In genomic region chr2:91324761-91325421, GRCm38 (mm10) we compare ENCODE assay signal across 8 mouse cellular contexts.
DNase-seq lines count a peak whose midpoint lies in the region; ATAC-seq and TF ChIP-seq lines count a peak whose summit lies in the region.

No protein-coding gene starts in this region.

- H3K27ac ChIP-seq in kidney, adult 2 months (ENCODE audit: insufficient read depth, low read depth, low read length) = no peak overlapping the region
- H3K27ac ChIP-seq in forebrain, embryonic 12.5 days = peak overlapping the region; percentile 76
- H3K27ac ChIP-seq in midbrain, postnatal 0 days (ENCODE audit: low read depth, low read length) = peak overlapping the region; percentile 77

- no peak for TF ChIP-seq POLR2A in kidney, adult 2 months (IDR thresholded peaks at IDR 0.05; ENCODE audit: low read depth, low read length)

- peak; percentile 45; the same call in 1 of the 2 replicates for ATAC-seq in forebrain, embryonic 12.5 days (ENCODE audit: low FRiP score)
- 0 out of 2 replicates have a peak, but pooled peaks have one; percentile 18 for ATAC-seq in midbrain, postnatal 0 days (ENCODE audit: low FRiP score)
- ATAC-seq in megakaryocyte progenitor cell, adult 5-6 weeks (replicated peaks; ENCODE audit: poor library complexity) = no peak
- no peak for ATAC-seq in inflammation-experienced regulatory T-cells, adult 6 months

- 0 out of 2 replicates have a peak overlapping the region, but pooled peaks have one; percentile 12 for H3K9ac ChIP-seq in forebrain, embryonic 12.5 days
- 0 out of 2 replicates have a peak overlapping the region, but pooled peaks have one; percentile 33 for H3K9ac ChIP-seq in midbrain, postnatal 0 days (replicated peaks; ENCODE audit: low read length, poor library complexity, severe bottlenecking)

- 53% methylated on average over 15 of the region's 15 CpGs for WGBS in kidney, adult 2 months
- 21% methylated on average over 15 of the region's 15 CpGs for WGBS in forebrain, embryonic 12.5 days
- 17% methylated on average over 15 of the region's 15 CpGs for WGBS in midbrain, postnatal 0 days

- no peak overlapping the region for H3K4me3 ChIP-seq in kidney, adult 2 months (ENCODE audit: insufficient read depth, low read depth, low read length)
- H3K4me3 ChIP-seq in forebrain, embryonic 12.5 days (replicated peaks) = no peak overlapping the region
- H3K4me3 ChIP-seq in midbrain, postnatal 0 days (ENCODE audit: low read depth, low read length) = no peak overlapping the region

- H3K9me3 ChIP-seq in forebrain, embryonic 12.5 days = no peaks in the 10 kb centered on the region
- H3K9me3 ChIP-seq in midbrain, postnatal 0 days (ENCODE audit: low read length) = no peaks in the 10 kb centered on the region

- TF ChIP-seq CTCF in kidney, adult 2 months (conservative IDR thresholded peaks at IDR 0.05; ENCODE audit: insufficient read depth, insufficient read length, low read depth, low read length) = no peak
- no peak for TF ChIP-seq CTCF in midbrain, postnatal 0 days (IDR thresholded peaks at IDR 0.05)

- no peaks in the 10 kb centered on the region for H3K36me3 ChIP-seq in kidney, adult 2 months (ENCODE audit: control insufficient read depth, insufficient read depth, low read length)
- no peaks in the 10 kb centered on the region for H3K36me3 ChIP-seq in forebrain, embryonic 12.5 days (replicated peaks)
- H3K36me3 ChIP-seq in midbrain, postnatal 0 days (ENCODE audit: insufficient read depth, low read length) = no peaks in the 10 kb centered on the region

- H3K4me1 ChIP-seq in kidney, adult 2 months (ENCODE audit: control insufficient read depth, insufficient read depth, low read length) = peaks cover 7% of the 10 kb centered on the region
- peaks cover 40% of the 10 kb centered on the region for H3K4me1 ChIP-seq in forebrain, embryonic 12.5 days
- 0 out of 2 replicates have a peak, but pooled peaks cover 4% of the 10 kb centered on the region for H3K4me1 ChIP-seq in midbrain, postnatal 0 days (ENCODE audit: insufficient read depth, low read length)

- DNase-seq in kidney, adult 2 months = peak; percentile 28
- no peak for DNase-seq in kidney, adult 9 months
- peak; percentile 40 to 53 for DNase-seq in layer of hippocampus, postnatal 10 days (ENCODE audit: low spot score in 2 of 2)
- peak; percentile 75 for DNase-seq in midbrain, postnatal 0 days (ENCODE audit: low spot score)
- DNase-seq in adipocyte (ENCODE audit: low spot score) = no peak

- H3K4me2 ChIP-seq in forebrain, embryonic 12.5 days = peak overlapping the region; percentile 25
- H3K4me2 ChIP-seq in midbrain, postnatal 0 days (ENCODE audit: low read depth, low read length, poor library complexity, severe bottlenecking) = no peak overlapping the region

- no peaks in the 10 kb centered on the region for H3K27me3 ChIP-seq in kidney, adult 2 months (replicated peaks; ENCODE audit: control insufficient read depth, insufficient read depth, low read length)
- H3K27me3 ChIP-seq in forebrain, embryonic 12.5 days = no peaks in the 10 kb centered on the region
- H3K27me3 ChIP-seq in midbrain, postnatal 0 days (ENCODE audit: insufficient read depth, low read length) = no peaks in the 10 kb centered on the region

Comparison
In these comparisons a context has a peak if more than half of its experiments do, and no peak if none do; other contexts are left out.
1. DNase-seq: peak in kidney, adult 2 months (single experiment), layer of hippocampus, postnatal 10 days (2 of 2) and midbrain, postnatal 0 days (single experiment); none in kidney, adult 9 months (single experiment) and adipocyte (single experiment).
2. ATAC-seq: peak in forebrain, embryonic 12.5 days (single experiment) and midbrain, postnatal 0 days (single experiment); none in megakaryocyte progenitor cell, adult 5-6 weeks (single experiment) and inflammation-experienced regulatory T-cells, adult 6 months (single experiment).